Mouse (Mus musculus): ENCODE measurements around the gene Adamts1. TPM values are rescaled to one million over a fixed set of nuclear protein-coding genes. Genes with fewer than 3 reads are reported as not detected.
A peak's percentile ranks its signal among the peaks of the same experiment; 100 is the strongest.

Adamts1 gene
- polyA plus RNA-seq (2015; fragmentation: Nextera tagmentation; extraction: Ambion mirVana) = 10.2 and 14.8 TPM in 2 replicates

DNA sequence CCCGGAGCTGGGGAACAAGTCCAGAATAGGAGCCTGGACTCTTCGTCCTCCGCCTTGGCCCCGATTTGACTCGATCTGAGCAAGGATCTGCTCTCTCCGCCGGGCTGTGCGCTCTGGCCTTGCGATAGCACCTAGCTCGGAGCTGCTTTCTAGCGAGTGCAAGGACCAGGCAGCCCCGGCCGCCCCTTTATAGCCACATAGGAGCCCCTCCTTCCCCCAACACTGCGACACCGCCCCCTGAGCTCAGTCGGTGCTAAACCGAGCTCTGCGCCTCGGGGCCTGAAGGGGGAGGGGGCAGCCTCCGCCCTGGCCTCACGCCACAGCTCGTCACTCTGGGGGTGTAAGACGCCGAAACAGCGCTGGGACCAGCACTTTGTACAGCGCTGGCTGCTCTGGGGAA is at the start of gene Adamts1:
Gene Adamts1, minus strand, starts transcription at position 160 of the 400 bp plus-strand sequence.
- Histone ChIP-seq H3K36me3 (peaks cover under 1% of the 10 kb centered on the region), H3K4me2 (peak within 1 kb of the TSS; percentile 100), H3K4me1 (replicated peaks) (peaks cover 22% of the 10 kb centered on the region), H3K9me3 (no peaks in the 10 kb centered on the region), H3K9ac (peak within 1 kb of the TSS; percentile 80), H3K4me3 (peak within 1 kb of the TSS; percentile 66), H3K27me3 (peaks cover 22% of the 10 kb centered on the region), H3K27ac (peak within 1 kb of the TSS; percentile 74)
- WGBS = under 1% methylated on average over 26 of the region's 26 CpGs
- peak; percentile 76 for ATAC-seq (ENCODE audit: low FRiP score)

DNA sequence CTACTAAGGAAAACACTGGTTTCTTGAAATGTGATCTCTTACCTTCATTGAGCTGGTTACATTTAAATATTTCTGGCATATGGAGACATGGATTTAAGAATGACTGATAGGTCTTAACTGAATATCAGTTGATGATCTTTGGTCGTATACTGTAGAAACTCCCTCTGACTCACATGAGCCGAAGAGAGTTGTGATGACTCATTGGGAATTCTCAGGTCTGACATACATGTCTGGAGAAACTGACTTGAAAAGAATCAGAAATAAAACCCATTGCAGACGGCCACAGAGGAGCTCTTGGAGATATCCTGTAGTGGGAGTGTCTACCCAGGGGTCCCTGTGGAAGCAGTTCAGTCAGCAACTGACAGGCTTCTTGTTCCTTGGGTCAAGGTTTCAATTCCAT is 24.2 kb upstream of the Adamts1 start:
- H3K4me2 ChIP-seq = no peak overlapping the region
- no peak overlapping the region for H3K4me3 ChIP-seq
- no peaks in the 10 kb centered on the region for H3K36me3 ChIP-seq
- H3K9ac ChIP-seq = no peak overlapping the region
- H3K9me3 ChIP-seq = no peaks in the 10 kb centered on the region
- H3K4me1 ChIP-seq (replicated peaks) = no peaks in the 10 kb centered on the region
- no peak for ATAC-seq (ENCODE audit: low FRiP score)
- H3K27ac ChIP-seq = no peak overlapping the region
- WGBS = 79% methylated on average over 3 of the region's 3 CpGs
- no peaks in the 10 kb centered on the region for H3K27me3 ChIP-seq

DNA sequence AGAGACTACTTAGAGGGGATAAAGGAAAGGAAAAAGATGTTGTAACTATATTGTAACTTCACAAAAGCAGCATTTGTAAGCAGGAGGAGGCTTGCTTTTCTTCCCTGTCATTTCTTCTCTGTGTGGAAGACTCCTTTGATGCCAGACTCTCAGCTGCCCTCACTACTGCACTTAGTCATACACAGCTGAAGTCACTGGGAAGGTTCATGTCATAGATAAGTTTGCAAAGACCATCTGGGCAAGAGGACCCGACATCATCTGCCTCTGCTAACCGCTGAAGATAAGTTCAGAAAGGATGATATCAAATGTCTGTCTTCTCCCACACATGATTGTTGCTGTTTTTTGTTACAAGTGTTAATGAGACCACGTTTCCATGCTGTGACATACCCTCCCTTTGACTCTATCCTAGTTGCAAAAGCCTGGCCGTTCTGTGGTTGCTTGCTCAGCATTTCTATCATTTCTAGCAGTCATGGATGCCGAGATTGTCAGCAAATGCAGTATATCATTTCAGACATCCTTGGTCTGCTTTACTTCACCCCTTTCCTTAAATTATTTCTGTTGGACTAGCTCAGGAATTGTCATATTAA is 19.5 kb upstream of the Adamts1 start:
- no peaks in the 10 kb centered on the region for H3K4me1 ChIP-seq (replicated peaks)
- no peaks in the 10 kb centered on the region for H3K27me3 ChIP-seq
- no peak overlapping the region for H3K27ac ChIP-seq
- H3K9ac ChIP-seq = no peak overlapping the region
- H3K36me3 ChIP-seq = no peaks in the 10 kb centered on the region
- no peak overlapping the region for H3K4me3 ChIP-seq
- ATAC-seq (ENCODE audit: low FRiP score) = no peak
- WGBS = 85% methylated on average over 5 of the region's 5 CpGs
- no peak overlapping the region for H3K4me2 ChIP-seq
- H3K9me3 ChIP-seq = no peaks in the 10 kb centered on the region

GRCm38 (mm10) chr16:85819808-85820458 is 17.0 kb upstream of the Adamts1 start:
- peak; percentile 39; the same call in 1 of the 2 replicates for ATAC-seq (ENCODE audit: low FRiP score)
- H3K9me3 ChIP-seq = no peaks in the 10 kb centered on the region
- 68% methylated on average over 5 of the region's 5 CpGs for WGBS
- no peaks in the 10 kb centered on the region for H3K36me3 ChIP-seq
- no peak overlapping the region for H3K4me2 ChIP-seq
- no peak overlapping the region for H3K27ac ChIP-seq
- no peak overlapping the region for H3K4me3 ChIP-seq
- no peaks in the 10 kb centered on the region for H3K4me1 ChIP-seq (replicated peaks)
- H3K27me3 ChIP-seq = no peaks in the 10 kb centered on the region
- no peak overlapping the region for H3K9ac ChIP-seq

DNA sequence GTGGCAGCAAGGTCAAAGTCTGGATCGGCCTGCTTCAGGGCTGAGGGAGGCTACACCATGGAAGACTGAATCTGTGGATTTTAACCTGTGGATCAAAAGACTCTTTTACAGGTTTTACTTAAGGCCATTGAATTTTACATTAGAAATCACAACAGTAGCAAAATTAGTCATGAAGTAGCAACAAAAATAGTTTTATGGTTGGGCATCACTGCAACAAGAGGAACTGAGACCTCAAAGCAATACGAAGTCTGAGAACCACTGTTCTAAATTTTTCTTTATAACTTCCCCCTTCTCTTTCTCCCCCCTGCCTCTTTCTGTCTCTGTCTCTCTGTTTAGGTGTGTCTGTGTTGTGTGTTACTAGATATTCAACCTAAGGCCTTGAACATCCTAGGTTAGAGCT is 11.2 kb upstream of the Adamts1 start:
- H3K9me3 ChIP-seq = no peaks in the 10 kb centered on the region
- H3K4me2 ChIP-seq = no peak overlapping the region
- no peak overlapping the region for H3K9ac ChIP-seq
- no peaks in the 10 kb centered on the region for H3K27me3 ChIP-seq
- ATAC-seq (ENCODE audit: low FRiP score) = no peak
- H3K36me3 ChIP-seq = no peaks in the 10 kb centered on the region
- H3K4me3 ChIP-seq = no peak overlapping the region
- 93% methylated on average over 2 of the region's 2 CpGs for WGBS
- no peaks in the 10 kb centered on the region for H3K4me1 ChIP-seq (replicated peaks)
- H3K27ac ChIP-seq = no peak overlapping the region

- no peak overlapping the region for H3K4me2 ChIP-seq
Observed at GRCm38 (mm10) chr16:85807626-85808025, 4.7 kb upstream of the Adamts1 start.

DNA sequence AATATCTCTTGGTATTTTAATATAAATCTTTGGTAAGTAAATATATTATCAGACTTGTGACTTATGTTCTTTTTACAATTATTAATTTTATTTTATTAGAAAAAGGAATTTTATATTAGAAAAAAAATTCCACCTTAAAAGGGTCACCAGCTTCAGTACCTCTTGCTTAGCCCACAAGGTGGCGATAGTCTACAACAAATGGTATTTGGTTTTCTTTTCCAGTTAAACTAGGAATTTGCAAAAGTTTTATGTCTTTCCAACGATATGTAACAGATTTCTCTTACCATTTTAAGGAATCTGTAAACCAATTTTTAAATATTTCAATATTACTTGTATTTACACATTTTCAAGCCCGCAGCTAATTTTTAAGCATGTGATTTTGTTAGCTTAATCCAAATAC is 4.2 kb upstream of the Adamts1 start:
- ATAC-seq (ENCODE audit: low FRiP score) = no peak
- H3K4me3 ChIP-seq = no peak overlapping the region
- WGBS = 23% methylated on average over 3 of the region's 3 CpGs
- H3K27ac ChIP-seq = no peak overlapping the region
- H3K9me3 ChIP-seq = no peaks in the 10 kb centered on the region
- no peak overlapping the region for H3K9ac ChIP-seq
- H3K36me3 ChIP-seq = no peaks in the 10 kb centered on the region
- H3K4me1 ChIP-seq (replicated peaks) = peaks cover 13% of the 10 kb centered on the region
- peaks cover 18% of the 10 kb centered on the region for H3K27me3 ChIP-seq
- H3K4me2 ChIP-seq = no peak overlapping the region

More at GRCm38 (mm10) chr16:85807626-85808025, 4.7 kb upstream of the Adamts1 start:
- Histone ChIP-seq H3K27ac (no peak overlapping the region), H3K4me1 (replicated peaks) (peaks cover 8% of the 10 kb centered on the region), H3K36me3 (no peaks in the 10 kb centered on the region), H3K9ac (no peak overlapping the region), H3K4me3 (no peak overlapping the region), H3K9me3 (no peaks in the 10 kb centered on the region), H3K27me3 (peaks cover 13% of the 10 kb centered on the region)
- no peak for ATAC-seq (ENCODE audit: low FRiP score)
- 18% methylated on average over 2 of the region's 2 CpGs for WGBS

GRCm38 (mm10) chr16:85805581-85805980 is 2.7 kb upstream of the Adamts1 start:
- WGBS = 90% methylated on average over 2 of the region's 2 CpGs

GRCm38 (mm10) chr16:85803613-85804551 is 969 bp upstream of the Adamts1 start:
- peak; percentile 0; the same call in 1 of the 2 replicates for ATAC-seq (ENCODE audit: low FRiP score)
- WGBS = under 1% methylated on average over 25 of the region's 25 CpGs

More at GRCm38 (mm10) chr16:85805581-85805980, 2.7 kb upstream of the Adamts1 start:
- no peak overlapping the region for H3K27ac ChIP-seq
- H3K9me3 ChIP-seq = no peaks in the 10 kb centered on the region
- peaks cover 22% of the 10 kb centered on the region for H3K27me3 ChIP-seq
- no peaks in the 10 kb centered on the region for H3K36me3 ChIP-seq
- H3K9ac ChIP-seq = no peak overlapping the region
- no peak overlapping the region for H3K4me2 ChIP-seq
- no peak for ATAC-seq (ENCODE audit: low FRiP score)
- H3K4me3 ChIP-seq = no peak overlapping the region
- H3K4me1 ChIP-seq (replicated peaks) = peaks cover 20% of the 10 kb centered on the region

DNA sequence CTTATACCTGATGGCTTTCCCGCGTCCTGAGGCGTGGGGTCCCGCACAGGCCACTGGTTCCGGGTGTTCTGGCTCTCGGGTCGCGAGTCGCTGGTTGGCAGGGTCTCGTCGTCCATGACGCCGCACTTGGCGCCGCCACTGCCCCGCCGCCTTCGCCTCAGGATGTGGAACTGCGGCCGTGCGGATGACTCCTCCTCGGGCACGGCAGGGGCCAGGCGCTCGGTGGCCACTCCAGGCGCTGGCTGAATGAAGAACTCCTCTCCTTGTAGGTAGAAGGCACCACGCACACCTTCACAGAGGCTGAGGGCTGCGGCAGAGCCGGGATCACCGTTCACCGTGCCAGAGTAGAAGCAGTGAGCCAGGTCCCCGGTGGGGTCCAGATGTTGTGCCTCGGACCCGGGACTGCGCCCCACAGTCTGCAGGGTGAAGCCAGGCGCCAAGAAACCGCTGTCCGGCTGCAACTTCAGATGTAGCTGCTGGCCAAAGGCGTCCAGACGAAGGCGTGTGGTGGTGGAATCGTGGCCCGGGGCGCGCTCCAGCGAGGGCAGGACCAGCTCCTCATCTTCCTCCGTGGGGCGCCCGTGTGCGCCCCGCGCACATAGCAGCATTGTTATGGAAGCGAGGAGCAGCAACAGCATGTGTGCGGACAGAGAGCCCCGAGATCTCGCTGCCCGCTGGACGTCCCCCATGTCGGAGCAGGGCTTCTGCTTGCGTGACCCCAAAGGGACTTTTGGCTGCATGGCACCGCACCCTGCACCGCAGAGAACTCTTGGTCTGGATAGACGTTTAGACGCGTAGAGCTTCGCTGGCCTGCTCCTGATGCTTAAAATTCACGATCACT is 722 bp downstream of the Adamts1 start:
- peak overlapping the region; percentile 66 for H3K4me3 ChIP-seq
- H3K9ac ChIP-seq = peak overlapping the region; percentile 80
- peak overlapping the region; percentile 74 for H3K27ac ChIP-seq
- WGBS = under 1% methylated on average over 66 of the region's 67 CpGs
- H3K36me3 ChIP-seq = peaks cover 7% of the 10 kb centered on the region
- peaks cover 22% of the 10 kb centered on the region for H3K27me3 ChIP-seq
- peak; percentile 25 for ATAC-seq (ENCODE audit: low FRiP score)
- H3K4me1 ChIP-seq (replicated peaks) = peaks cover 22% of the 10 kb centered on the region
- H3K4me2 ChIP-seq = peak overlapping the region; percentile 100
- no peaks in the 10 kb centered on the region for H3K9me3 ChIP-seq

More at GRCm38 (mm10) chr16:85803613-85804551, 969 bp upstream of the Adamts1 start:
- Histone ChIP-seq H3K9ac (peak overlapping the region; percentile 80), H3K9me3 (no peaks in the 10 kb centered on the region), H3K27me3 (peaks cover 22% of the 10 kb centered on the region), H3K27ac (peak overlapping the region; percentile 74), H3K4me1 (replicated peaks) (peaks cover 22% of the 10 kb centered on the region), H3K4me2 (peak overlapping the region; percentile 100), H3K4me3 (peak overlapping the region; percentile 66), H3K36me3 (no peaks in the 10 kb centered on the region)

- ATAC-seq (ENCODE audit: low FRiP score) = peak; percentile 80
- H3K27me3 ChIP-seq = peaks cover 22% of the 10 kb centered on the region
- H3K27ac ChIP-seq = peak overlapping the region; percentile 69
- H3K9ac ChIP-seq = peak overlapping the region; percentile 80
- H3K4me2 ChIP-seq = peak overlapping the region; percentile 100
- H3K4me1 ChIP-seq (replicated peaks) = peaks cover 22% of the 10 kb centered on the region
- WGBS = under 1% methylated on average over 23 of the region's 23 CpGs
- H3K9me3 ChIP-seq = no peaks in the 10 kb centered on the region
- peak overlapping the region; percentile 66 for H3K4me3 ChIP-seq
- peaks cover 13% of the 10 kb centered on the region for H3K36me3 ChIP-seq
Observed at GRCm38 (mm10) chr16:85801252-85801651, 1.7 kb downstream of the Adamts1 start.
